Mouse (Mus musculus) myocyte (in vitro differentiated cells): ENCODE measurements at regions not wholly inside any gene's neighbourhood (a gene's known extent, or its start where the extent isn't known, plus 50 kb on each side); places are given as distances from the start of the nearest gene placed in this dataset.

Experiments used
- CEBPB ChIP-seq: IDR thresholded peaks from 2 replicates; pipeline ENCODE4 v1.6.1; 2011; ENCODE audit warnings: mild to moderate bottlenecking, moderate library complexity; ENCODE audit not compliant: poor library complexity, insufficient read depth, severe bottlenecking
- E2F4 ChIP-seq: IDR thresholded peaks from one replicate; pipeline ENCODE4 v1.6.1; 2011; ENCODE audit warnings: mild to moderate bottlenecking, control low read depth, moderate library complexity; ENCODE audit not compliant: insufficient read depth
- MYOG ChIP-seq, 3 experiments: IDR thresholded peaks; one replicate each; pipeline ENCODE4 v1.6.1; 2011; ENCODE audit warnings: control low read depth in 2 of 3, low read depth in 2 of 3, mild to moderate bottlenecking in 2 of 3; ENCODE audit not compliant: insufficient read length in 2 of 3, control insufficient read depth in 1 of 3, insufficient read depth in 1 of 3
- POLR2A ChIP-seq: IDR thresholded peaks from one replicate; pipeline ENCODE4 v1.6.1; 2011; ENCODE audit warnings: low read depth, mild to moderate bottlenecking, control low read depth, moderate library complexity; ENCODE audit not compliant: insufficient read length
- SRF ChIP-seq: IDR thresholded peaks from one replicate; pipeline ENCODE4 v1.6.1; 2011; ENCODE audit warnings: low read depth; ENCODE audit not compliant: control insufficient read depth, insufficient read length
- TCF12 ChIP-seq: IDR thresholded peaks from one replicate; pipeline ENCODE4 v1.6.1; 2011; ENCODE audit warnings: mild to moderate bottlenecking, control low read depth; ENCODE audit not compliant: poor library complexity, insufficient read depth, severe bottlenecking
- TCF3 ChIP-seq: IDR thresholded peaks from one replicate; pipeline ENCODE4 v1.6.1; 2011; ENCODE audit warnings: low read depth, control low read depth; ENCODE audit not compliant: insufficient read length

- TF ChIP-seq POLR2A (no peak), MYOG (IDR thresholded peaks at IDR 0.05; ENCODE audit: control insufficient read depth in 1 of 3, insufficient read depth in 1 of 3, insufficient read length in 2 of 3, low read depth in 2 of 3) (no peak), CEBPB (no peak), TCF12 (no peak), TCF3 (no peak), SRF (no peak), E2F4 (no peak)
Observed at GRCm38 (mm10) chr3:120471878-120472444, 687.7 kb upstream of the Ptbp2 start.
